Mouse (Mus musculus) forebrain, embryonic 16.5 days (tissue): ENCODE measurements around the gene Dytn. TPM values are rescaled to one million over a fixed set of nuclear protein-coding genes. Genes with fewer than 3 reads are reported as not detected.

Experiments used
- ATAC-seq: fragments of 200-750 bp; cut with Nextera tagmentation; 2 replicates; pipeline ENCODE4 v1.8.0; 2017; ENCODE audit warnings: mild to moderate bottlenecking, moderate library complexity
- H3K27ac ChIP-seq: fragments of 300-500 bp; sonication (generic); 2 replicates; pipeline ENCODE4 v1.5.1; 2014; ENCODE audit warnings: low read length, control low read depth
- H3K27me3 ChIP-seq: fragments of 300-500 bp; sonication (generic); replicated peaks from 2 replicates; pipeline ENCODE4 v1.6.1; 2014; ENCODE audit warnings: low read length; ENCODE audit not compliant: control insufficient read depth, insufficient read depth
- H3K36me3 ChIP-seq: fragments of 300-500 bp; sonication (generic); 2 replicates; pipeline ENCODE4 v1.6.1; 2014; ENCODE audit not compliant: control insufficient read depth, insufficient read depth
- H3K4me1 ChIP-seq: fragments of 300-500 bp; sonication (generic); replicated peaks from 2 replicates; pipeline ENCODE4 v1.6.1; 2014; ENCODE audit warnings: low read length; ENCODE audit not compliant: control insufficient read depth, insufficient read depth
- H3K4me2 ChIP-seq: fragments of 300-500 bp; sonication (generic); 2 replicates; pipeline ENCODE4 v1.6.1; 2014; ENCODE audit warnings: mild to moderate bottlenecking, low read length, control low read depth
- H3K4me3 ChIP-seq: fragments of 300-500 bp; sonication (generic); replicated peaks from 2 replicates; pipeline ENCODE4 v1.5.1; 2014; ENCODE audit warnings: mild to moderate bottlenecking, low read length, control low read depth
- H3K9ac ChIP-seq: fragments of 300-500 bp; sonication (generic); replicated peaks from 2 replicates; pipeline ENCODE4 v1.6.1; 2014; ENCODE audit warnings: low read depth, low read length, control low read depth
- H3K9me3 ChIP-seq: fragments of 300-500 bp; sonication (generic); 2 replicates; pipeline ENCODE4 v1.6.1; 2016; ENCODE audit warnings: low read length; ENCODE audit not compliant: control insufficient read depth
- WGBS: fragments of 180-500 bp; shearing (Covaris S2); extraction: QIAGEN DNeasy Blood & Tissue Kit; methylation state at CpG from one replicate; pipeline ENCODE4 v1.1.7; 2014; 5-methylcytosine and 5-hydroxymethylcytosine counted together
- polyA plus RNA-seq: library from polyadenylated mRNA; unstranded; fragments of >200 nt; fragmentation: Nextera tagmentation; extraction: Ambion mirVana; gene quantifications from 2 replicates; pipeline ENCODE4 v1.2.1, GENCODE M21; 2015

The Dytn gene
- polyA plus RNA-seq, result not detected in 2 replicates

DNA sequence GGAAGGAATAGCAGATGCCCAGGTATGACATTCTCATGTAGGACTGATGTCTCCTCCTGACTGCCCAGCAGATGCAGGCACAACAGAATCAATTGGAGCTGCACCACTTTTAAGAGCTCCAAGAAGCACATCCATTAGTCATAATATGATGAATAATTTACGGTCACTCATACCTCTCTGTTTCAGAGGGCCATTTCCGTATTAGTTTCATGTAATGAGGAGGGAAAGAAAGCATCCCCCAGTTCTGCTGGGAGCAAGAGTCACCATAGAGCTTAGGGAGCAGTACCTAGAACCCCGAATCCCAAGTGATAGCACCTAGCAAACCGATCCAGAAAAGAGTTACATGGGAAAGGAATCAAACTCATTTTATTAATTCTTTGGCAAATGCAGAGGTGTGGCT lies at the start of gene Dytn:
Gene Dytn (minus strand): TSS at position 101 of the 400 bp plus-strand sequence.
- Histone ChIP-seq H3K4me1 (no peaks in the 10 kb centered on the region), H3K27me3 (no peaks in the 10 kb centered on the region), H3K9ac (no peak within 1 kb of the TSS), H3K4me3 (no peak within 1 kb of the TSS), H3K36me3 (no peaks in the 10 kb centered on the region), H3K27ac (no peak within 1 kb of the TSS), H3K9me3 (no peaks in the 10 kb centered on the region), H3K4me2 (no peak within 1 kb of the TSS)
- ATAC-seq, result no peak
- WGBS, result 87% methylated on average over 4 of the region's 4 CpGs

DNA sequence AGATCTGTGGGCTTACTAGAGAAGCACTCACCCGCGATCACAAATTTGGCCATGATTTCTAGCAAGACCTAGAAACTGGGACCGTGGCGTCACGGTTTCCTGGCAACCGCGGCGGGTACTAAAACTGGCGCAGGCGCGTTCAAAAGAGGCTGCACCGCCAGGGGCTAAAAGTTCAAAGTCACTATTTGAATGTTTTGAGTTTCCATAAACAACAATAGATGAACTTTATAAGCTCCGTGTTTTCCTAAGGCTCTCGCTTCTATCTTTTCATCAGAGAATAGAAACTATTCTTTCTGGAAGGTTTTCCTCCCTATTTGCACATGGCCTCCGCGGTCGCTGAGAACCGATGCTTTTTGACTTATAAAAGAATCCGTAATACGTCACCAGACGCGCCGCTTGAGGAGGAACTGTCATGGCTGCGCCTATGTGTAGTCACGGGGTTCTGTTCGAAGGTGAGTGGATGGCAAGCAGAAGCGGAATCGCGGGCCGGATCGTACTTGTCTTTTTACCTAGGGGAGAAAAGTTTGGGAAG lies 43.6 kb upstream of the Dytn start, which contains the start of the genes Mdh1b and Fastkd2:
Gene Mdh1b (minus strand): TSS at position 79 of the 532 bp plus-strand sequence.
Gene Fastkd2 (plus strand): TSS at position 375 of the 532 bp plus-strand sequence.
- peak within 1 kb of the TSS; percentile 63 for H3K9ac ChIP-seq
- 0% methylated on average over 31 of the region's 31 CpGs for WGBS
- ATAC-seq, result peak; percentile 98
- H3K27ac ChIP-seq, result no peak within 1 kb of the TSS
- H3K4me3 ChIP-seq, result peak within 1 kb of the TSS; percentile 73
- no peaks in the 10 kb centered on the region for H3K36me3 ChIP-seq
- no peaks in the 10 kb centered on the region for H3K9me3 ChIP-seq
- H3K4me2 ChIP-seq, result peak within 1 kb of the TSS; percentile 69
- H3K4me1 ChIP-seq, result peaks cover 21% of the 10 kb centered on the region
- H3K27me3 ChIP-seq, result no peaks in the 10 kb centered on the region

DNA sequence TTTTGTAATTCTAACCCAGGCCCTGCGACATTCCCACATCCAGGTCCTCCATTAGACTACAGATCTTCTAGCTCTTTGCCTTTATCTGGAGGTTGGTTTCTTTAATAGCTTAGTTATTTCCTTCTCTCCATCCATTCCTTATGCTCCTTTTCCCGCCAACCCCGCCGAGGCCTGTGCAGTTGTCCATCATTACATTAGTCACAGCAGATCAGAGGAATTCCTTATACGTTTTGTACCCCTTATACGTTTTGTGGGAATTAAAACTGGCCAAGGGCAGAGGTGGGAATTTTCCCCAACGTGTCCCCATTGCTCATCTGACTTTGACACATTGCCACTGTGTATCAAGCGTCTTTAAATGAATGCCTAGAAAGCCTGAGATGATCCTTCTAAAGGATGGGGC lies 43.1 kb upstream of the Dytn start:
- Histone ChIP-seq H3K36me3 (no peaks in the 10 kb centered on the region), H3K4me3 (peak overlapping the region; percentile 73), H3K4me1 (peaks cover 21% of the 10 kb centered on the region), H3K27ac (no peak overlapping the region), H3K27me3 (0 out of 2 replicates have a peak, but pooled peaks cover 1% of the 10 kb centered on the region), H3K4me2 (peak overlapping the region; percentile 69), H3K9ac (peak overlapping the region; percentile 29), H3K9me3 (no peaks in the 10 kb centered on the region)
- ATAC-seq, result no peak
- 47% methylated on average over 8 of the region's 8 CpGs for WGBS

DNA sequence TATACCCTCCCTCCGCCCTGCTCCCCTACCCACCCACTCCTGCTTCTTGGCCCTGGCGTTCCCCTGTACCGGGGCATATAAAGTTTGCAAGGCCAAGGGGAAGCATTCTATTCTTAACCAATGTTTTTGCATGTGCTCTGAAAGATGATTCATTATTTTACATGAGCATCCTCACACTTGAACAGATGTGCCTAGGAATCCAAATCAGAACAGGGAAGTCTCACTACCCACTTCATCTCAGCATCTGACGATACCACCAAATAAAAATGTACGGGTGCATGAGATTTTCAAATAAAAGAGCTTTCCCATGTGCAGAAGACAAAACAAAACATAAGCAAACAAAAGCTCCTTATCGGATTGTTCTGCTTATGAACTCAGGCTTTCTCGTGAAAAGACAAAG lies 33.4 kb upstream of the Dytn start:
- Histone ChIP-seq H3K36me3 (no peaks in the 10 kb centered on the region), H3K4me2 (no peak overlapping the region), H3K27me3 (0 out of 2 replicates have a peak, but pooled peaks cover 4% of the 10 kb centered on the region), H3K9me3 (no peaks in the 10 kb centered on the region), H3K4me3 (no peak overlapping the region), H3K27ac (no peak overlapping the region), H3K4me1 (no peaks in the 10 kb centered on the region), H3K9ac (no peak overlapping the region)
- ATAC-seq, result no peak
- 73% methylated on average over 7 of the region's 7 CpGs for WGBS

DNA sequence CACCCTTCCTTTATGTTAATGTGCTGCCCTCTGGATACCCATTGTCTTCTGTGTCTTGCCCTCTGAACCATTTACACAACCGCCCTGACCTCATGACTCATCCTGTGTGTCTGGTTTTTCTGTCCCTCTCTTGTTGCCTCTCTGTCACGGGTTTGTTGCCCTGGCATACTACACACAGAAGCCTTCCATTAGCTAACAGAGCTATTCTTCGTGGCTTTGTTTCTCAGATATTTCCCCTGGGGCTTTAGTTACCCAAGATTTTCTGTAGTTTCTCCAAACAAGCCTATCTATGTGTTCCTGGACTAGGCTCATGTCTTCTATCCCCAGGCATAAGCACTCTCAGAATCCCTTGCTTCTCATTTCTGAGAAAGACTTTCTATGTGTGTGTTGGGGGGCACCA lies 22.1 kb upstream of the Dytn start:
- Histone ChIP-seq H3K36me3 (no peaks in the 10 kb centered on the region), H3K27ac (no peak overlapping the region), H3K9me3 (no peaks in the 10 kb centered on the region), H3K9ac (no peak overlapping the region), H3K4me1 (no peaks in the 10 kb centered on the region), H3K4me3 (no peak overlapping the region), H3K27me3 (no peaks in the 10 kb centered on the region), H3K4me2 (no peak overlapping the region)
- no peak for ATAC-seq
- 79% methylated on average over 3 of the region's 3 CpGs for WGBS

DNA sequence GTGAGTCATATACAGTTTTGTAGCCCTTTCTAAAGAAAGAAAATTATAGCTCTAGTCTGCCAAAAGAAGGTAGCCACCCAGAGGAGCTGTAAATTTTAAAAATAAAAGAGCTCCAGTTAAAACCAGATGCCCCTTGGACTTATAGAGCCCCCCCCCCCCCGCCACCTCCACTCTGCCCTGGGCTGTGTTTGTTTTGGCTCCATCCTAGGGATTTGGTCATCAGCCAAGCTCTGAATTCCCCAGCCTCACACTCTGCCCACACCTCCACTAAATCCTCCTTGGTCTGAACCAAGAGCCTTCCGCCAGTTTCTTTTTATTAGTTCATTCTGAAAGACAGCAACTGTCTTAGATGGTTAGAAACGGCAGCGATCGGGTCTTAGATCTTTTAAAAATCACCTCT lies 19.0 kb upstream of the Dytn start:
- Histone ChIP-seq H3K27ac (no peak overlapping the region), H3K4me3 (no peak overlapping the region), H3K9me3 (no peaks in the 10 kb centered on the region), H3K36me3 (no peaks in the 10 kb centered on the region), H3K4me1 (no peaks in the 10 kb centered on the region), H3K4me2 (no peak overlapping the region), H3K9ac (no peak overlapping the region), H3K27me3 (no peaks in the 10 kb centered on the region)
- ATAC-seq, result no peak
- WGBS, result 57% methylated on average over 5 of the region's 5 CpGs

DNA sequence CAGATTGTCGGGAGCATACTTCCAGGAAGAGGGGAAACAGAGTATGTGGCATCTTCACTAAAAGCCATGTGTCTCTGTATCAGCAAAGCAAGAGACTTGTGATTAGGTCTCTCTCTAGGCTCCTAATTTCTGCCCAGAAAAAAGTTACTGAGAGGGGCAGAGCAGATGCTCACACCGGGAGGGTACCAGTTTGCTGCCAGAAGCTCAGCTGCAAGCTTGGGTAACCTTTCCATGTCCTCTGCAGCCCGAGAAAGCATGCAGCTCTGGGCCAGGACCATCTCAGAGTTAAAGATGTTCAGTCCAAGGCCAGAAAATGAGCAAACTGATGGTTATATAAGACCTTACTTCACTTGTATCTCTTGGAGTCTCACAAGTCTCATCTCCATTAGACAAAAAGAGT lies 10.1 kb upstream of the Dytn start:
- no peaks in the 10 kb centered on the region for H3K36me3 ChIP-seq
- no peak for ATAC-seq
- no peaks in the 10 kb centered on the region for H3K27me3 ChIP-seq
- no peaks in the 10 kb centered on the region for H3K9me3 ChIP-seq
- H3K4me1 ChIP-seq, result no peaks in the 10 kb centered on the region
- H3K9ac ChIP-seq, result no peak overlapping the region
- no peak overlapping the region for H3K27ac ChIP-seq
- no peak overlapping the region for H3K4me3 ChIP-seq
- 74% methylated on average over 3 of the region's 3 CpGs for WGBS
- H3K4me2 ChIP-seq, result no peak overlapping the region

DNA sequence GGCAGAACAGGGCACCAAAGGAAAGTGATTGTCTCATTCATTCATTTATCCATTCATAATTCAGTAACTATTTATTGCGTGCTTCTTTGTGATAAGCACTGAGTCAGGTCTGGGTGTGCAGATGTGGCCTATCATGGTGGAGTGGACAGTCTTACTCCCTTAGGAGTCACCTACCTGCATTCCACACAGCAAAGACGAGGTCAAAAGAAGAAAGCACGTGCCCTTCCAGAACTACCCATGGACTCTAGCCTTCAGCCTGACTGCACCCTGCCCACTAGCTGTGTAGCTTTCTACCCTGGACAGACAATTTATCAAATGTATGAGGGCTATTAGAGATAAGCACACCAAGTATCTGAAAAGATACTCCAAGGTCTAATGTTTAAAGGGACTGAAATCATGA lies 10.8 kb downstream of the Dytn start:
- Histone ChIP-seq H3K4me1 (no peaks in the 10 kb centered on the region), H3K9me3 (no peaks in the 10 kb centered on the region), H3K27ac (no peak overlapping the region), H3K9ac (no peak overlapping the region), H3K36me3 (no peaks in the 10 kb centered on the region), H3K4me3 (no peak overlapping the region), H3K27me3 (no peaks in the 10 kb centered on the region), H3K4me2 (no peak overlapping the region)
- WGBS, result 98% methylated on average over 3 of the region's 3 CpGs
- no peak for ATAC-seq

DNA sequence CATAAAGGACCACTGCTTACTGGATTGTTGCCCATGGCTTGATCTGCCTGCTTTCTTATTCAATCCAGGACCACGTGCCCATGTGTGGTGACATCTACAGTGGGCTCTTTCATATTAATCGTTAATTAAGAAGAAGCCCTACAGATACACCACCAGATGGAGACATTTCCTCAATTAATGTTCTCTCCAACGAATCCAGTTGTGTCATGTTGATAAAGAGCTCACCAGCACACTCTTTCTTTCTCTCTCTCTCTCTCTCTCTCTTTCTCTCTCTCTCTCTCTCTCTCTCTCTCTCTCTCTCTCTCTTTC lies 17.9 kb downstream of the Dytn start:
- peak overlapping the region; percentile 32 for H3K4me3 ChIP-seq
- H3K4me1 ChIP-seq, result peaks cover 17% of the 10 kb centered on the region
- WGBS, result 0% methylated on average over 3 of the region's 3 CpGs
- H3K9me3 ChIP-seq, result no peaks in the 10 kb centered on the region
- H3K27me3 ChIP-seq, result no peaks in the 10 kb centered on the region; the same call in 1 of the 2 replicates
- H3K4me2 ChIP-seq, result peak overlapping the region; percentile 57
- no peaks in the 10 kb centered on the region for H3K36me3 ChIP-seq
- peak overlapping the region; percentile 36; the same call in 1 of the 2 replicates for H3K27ac ChIP-seq
- peak; percentile 91 for ATAC-seq
- peak overlapping the region; percentile 50 for H3K9ac ChIP-seq
